Mouse (Mus musculus) forebrain, embryonic 11.5 days (tissue): ENCODE data around the gene Cdk2ap1. TPM values are rescaled to one million over a fixed set of nuclear protein-coding genes. Genes with fewer than 3 reads are reported as not detected.
"Not testable (repeated sequence)": the region's sequence is repeated elsewhere in the genome, so short reads cannot be mapped to it uniquely, and the experiment has no call there.

Experiments used
- ATAC-seq: fragments of 200-750 bp; cut with Nextera tagmentation; replicated peaks from 2 replicates; pipeline ENCODE4 v1.8.0; 2017; ENCODE audit warnings: moderate TSS enrichment; ENCODE audit not compliant: low FRiP score
- DNase-seq: peaks from one replicate; pipeline ENCODE4 v3.0.0-alpha.2; 2017; ENCODE audit warnings: low spot score
- H3K27ac ChIP-seq: fragments of 300-500 bp; sonication (generic); 2 replicates; pipeline ENCODE4 v1.5.1; 2014; ENCODE audit warnings: low read depth, low read length
- H3K27me3 ChIP-seq: fragments of 300-500 bp; sonication (generic); 2 replicates; pipeline ENCODE4 v1.6.1; 2014; ENCODE audit warnings: mild to moderate bottlenecking, low read length, mixed read lengths; ENCODE audit not compliant: control insufficient read depth, insufficient read depth
- H3K36me3 ChIP-seq: fragments of 300-500 bp; sonication (generic); 2 replicates; pipeline ENCODE4 v1.6.1; 2014; ENCODE audit warnings: mild to moderate bottlenecking, low read length, moderate library complexity, mixed read lengths; ENCODE audit not compliant: control insufficient read depth, insufficient read depth
- H3K4me1 ChIP-seq: fragments of 300-500 bp; sonication (generic); replicated peaks from 2 replicates; pipeline ENCODE4 v1.6.1; 2014; ENCODE audit warnings: low read length, mixed read lengths; ENCODE audit not compliant: control insufficient read depth, insufficient read depth
- H3K4me2 ChIP-seq: fragments of 300-500 bp; sonication (generic); 2 replicates; pipeline ENCODE4 v1.6.1; 2014; ENCODE audit warnings: low read depth, mild to moderate bottlenecking, low read length, moderate library complexity, mixed read lengths; ENCODE audit not compliant: severe bottlenecking
- H3K4me3 ChIP-seq: fragments of 300-500 bp; sonication (generic); 2 replicates; pipeline ENCODE4 v1.5.1; 2014; ENCODE audit warnings: low read depth, low read length
- H3K9ac ChIP-seq: fragments of 300-500 bp; sonication (generic); 2 replicates; pipeline ENCODE4 v1.6.1; 2014; ENCODE audit warnings: low read length
- H3K9me3 ChIP-seq: fragments of 300-500 bp; sonication (generic); 2 replicates; pipeline ENCODE4 v1.6.1; 2016; ENCODE audit warnings: low read length, mixed read lengths; ENCODE audit not compliant: control insufficient read depth
- WGBS: fragments of 180-500 bp; shearing (Covaris S2); extraction: QIAGEN DNeasy Blood & Tissue Kit; methylation state at CpG from one replicate; pipeline ENCODE4 v1.1.7; 2014; 5-methylcytosine and 5-hydroxymethylcytosine counted together
- polyA plus RNA-seq: library from polyadenylated mRNA; unstranded; fragments of >200 nt; fragmentation: Nextera tagmentation; extraction: Ambion mirVana; gene quantifications from 2 replicates; pipeline ENCODE4 v1.2.1, GENCODE M21; 2014

Cdk2ap1 gene
- 310 and 367 TPM in 2 replicates for polyA plus RNA-seq

DNA sequence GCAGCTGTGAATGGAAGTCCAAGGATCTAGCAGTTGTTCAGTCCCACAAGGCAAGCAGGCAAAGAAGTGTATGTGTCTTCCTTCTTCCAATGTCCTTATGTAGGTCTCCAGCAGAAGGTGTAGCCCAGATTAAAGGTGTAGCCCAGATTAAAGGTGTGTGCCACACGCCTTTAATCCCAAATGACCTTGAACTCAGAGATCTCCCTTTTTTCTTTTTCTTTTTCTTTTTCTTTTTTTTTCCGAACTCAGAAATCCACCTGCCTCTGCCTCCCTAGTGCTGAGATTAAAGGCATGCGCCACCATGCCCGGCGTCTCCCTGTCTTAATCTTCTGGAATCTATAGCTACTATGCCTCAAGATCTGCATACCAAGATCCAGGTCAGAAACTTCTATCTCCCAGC is at the start of gene Cdk2ap1:
Gene Cdk2ap1 (minus strand): TSS at position 101 of the 400 bp plus-strand sequence.
- WGBS, result 89% methylated on average over 5 of the region's 5 CpGs
- not testable (repeated sequence) for H3K36me3 ChIP-seq, H3K4me1 ChIP-seq, ATAC-seq, H3K4me3 ChIP-seq, H3K27me3 ChIP-seq, H3K9ac ChIP-seq, H3K4me2 ChIP-seq, H3K9me3 ChIP-seq, H3K27ac ChIP-seq, DNase-seq

- no peaks in the 10 kb centered on the region for H3K4me1 ChIP-seq
- no peak overlapping the region for H3K4me2 ChIP-seq
- no peak overlapping the region for H3K4me3 ChIP-seq
- H3K27ac ChIP-seq, result no peak overlapping the region
- H3K9me3 ChIP-seq, result no peaks in the 10 kb centered on the region
- H3K27me3 ChIP-seq, result no peaks in the 10 kb centered on the region
- H3K36me3 ChIP-seq, result peaks cover 7% of the 10 kb centered on the region; the same call in 1 of the 2 replicates
- no peak overlapping the region for H3K9ac ChIP-seq
- no peak for DNase-seq
- WGBS, result 91% methylated on average over 5 of the region's 5 CpGs
- no peak for ATAC-seq
These were observed 49.3 kb upstream of the Cdk2ap1 start for GRCm38 (mm10) chr5:124412163-124412562.

DNA sequence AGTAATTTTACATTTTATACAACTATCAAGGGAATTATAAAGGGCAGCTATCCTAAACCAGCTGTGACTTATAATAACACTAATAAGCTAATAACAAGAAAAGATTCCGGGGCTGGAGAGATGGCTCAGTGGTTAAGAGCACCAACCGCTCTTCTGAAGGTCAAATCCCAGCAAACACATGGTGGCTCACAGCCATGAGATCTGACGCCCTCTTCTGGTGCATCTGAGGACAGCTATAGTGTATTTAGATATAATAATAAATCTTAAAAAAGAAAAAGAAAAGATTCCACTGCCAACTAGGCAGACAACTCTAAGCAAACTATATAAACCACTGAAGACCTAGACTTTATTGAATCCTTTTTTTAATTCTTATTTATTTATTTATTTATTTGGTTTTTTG is 47.9 kb upstream of the Cdk2ap1 start:
- Histone ChIP-seq H3K36me3 (peaks cover 7% of the 10 kb centered on the region; the same call in 1 of the 2 replicates), H3K27me3 (no peaks in the 10 kb centered on the region), H3K4me3 (no peak overlapping the region), H3K4me2 (no peak overlapping the region), H3K4me1 (no peaks in the 10 kb centered on the region), H3K9ac (no peak overlapping the region), H3K27ac (no peak overlapping the region), H3K9me3 (no peaks in the 10 kb centered on the region)
- DNase-seq (no peak), ATAC-seq (no peak)
- WGBS, result 91% methylated on average over 3 of the region's 3 CpGs

DNA sequence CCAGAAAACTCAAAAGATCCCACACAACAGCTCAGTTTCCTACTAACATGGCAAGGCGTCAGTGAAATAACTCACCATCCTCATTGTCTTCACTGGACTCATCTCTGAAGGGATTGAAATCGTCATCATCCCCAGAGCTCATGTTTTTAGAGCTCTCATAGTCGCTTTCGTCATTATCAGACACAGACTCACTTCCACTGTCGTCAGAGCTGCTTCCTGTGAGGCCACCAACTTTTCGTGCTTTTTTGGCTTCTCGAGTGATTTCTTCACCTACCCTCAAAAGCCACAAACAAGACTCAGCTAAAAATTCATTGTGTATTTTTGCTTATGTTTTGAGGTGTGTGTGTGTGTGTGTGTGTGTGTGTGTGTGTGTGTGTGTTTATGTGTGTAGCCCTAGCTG is 30.8 kb upstream of the Cdk2ap1 start:
- Histone ChIP-seq H3K4me3 (no peak overlapping the region), H3K36me3 (peaks cover 7% of the 10 kb centered on the region; the same call in 1 of the 2 replicates), H3K4me1 (no peaks in the 10 kb centered on the region), H3K27me3 (no peaks in the 10 kb centered on the region), H3K9ac (no peak overlapping the region), H3K4me2 (no peak overlapping the region), H3K9me3 (no peaks in the 10 kb centered on the region), H3K27ac (no peak overlapping the region)
- ATAC-seq (no peak), DNase-seq (no peak)
- 94% methylated on average over 7 of the region's 7 CpGs for WGBS

- no peak for DNase-seq
- Histone ChIP-seq H3K4me3 (no peak overlapping the region), H3K27ac (no peak overlapping the region), H3K27me3 (no peaks in the 10 kb centered on the region), H3K36me3 (peaks cover 5% of the 10 kb centered on the region; the same call in 1 of the 2 replicates), H3K4me2 (no peak overlapping the region), H3K4me1 (no peaks in the 10 kb centered on the region), H3K9me3 (no peaks in the 10 kb centered on the region), H3K9ac (no peak overlapping the region)
- WGBS, result 96% methylated on average over 4 of the region's 4 CpGs
- ATAC-seq, result no peak
These were observed 29.5 kb upstream of the Cdk2ap1 start for GRCm38 (mm10) chr5:124392412-124392811.

DNA sequence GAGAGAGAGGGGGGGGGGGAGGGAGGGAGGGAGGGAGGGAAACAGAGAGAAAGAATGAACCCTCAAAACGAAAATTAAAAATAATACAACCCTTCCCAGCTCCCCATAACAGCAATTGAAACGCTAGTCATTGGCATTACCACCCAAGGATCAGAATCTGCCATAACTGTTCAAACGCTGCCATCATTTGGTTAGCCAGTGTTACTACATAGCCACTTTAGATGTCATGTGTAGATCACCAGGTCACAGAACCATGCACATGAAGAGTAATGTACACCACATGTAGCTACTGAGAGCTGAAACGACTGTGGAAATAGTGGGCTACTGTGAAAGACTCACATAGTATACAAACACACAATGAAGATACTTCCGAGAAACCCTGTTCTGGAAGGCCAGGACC is 25.1 kb upstream of the Cdk2ap1 start:
- Histone ChIP-seq H3K4me2 (no peak overlapping the region), H3K4me1 (no peaks in the 10 kb centered on the region), H3K9me3 (no peaks in the 10 kb centered on the region), H3K36me3 (peaks cover 5% of the 10 kb centered on the region; the same call in 1 of the 2 replicates), H3K27ac (no peak overlapping the region), H3K4me3 (no peak overlapping the region), H3K27me3 (no peaks in the 10 kb centered on the region), H3K9ac (no peak overlapping the region)
- ATAC-seq (no peak), DNase-seq (no peak)
- WGBS, result 87% methylated on average over 5 of the region's 5 CpGs

DNA sequence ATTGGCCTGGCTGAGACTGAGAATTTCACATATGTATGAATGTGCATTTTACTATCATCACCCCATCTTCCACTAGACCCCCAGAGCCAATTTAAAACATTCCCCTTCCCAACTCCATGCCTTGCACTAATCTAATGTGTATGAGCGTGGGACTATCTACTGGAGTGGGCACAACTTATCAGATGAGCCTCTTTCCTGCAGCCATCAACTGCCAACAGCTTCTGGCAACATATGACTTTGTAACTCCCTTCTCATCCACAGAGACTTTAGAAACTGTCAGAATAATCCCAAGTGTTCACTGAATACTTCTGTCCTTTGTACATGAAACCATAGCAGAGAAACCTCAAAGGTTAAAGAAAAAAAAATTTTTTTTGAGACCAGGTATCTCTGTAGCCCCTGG is 17.2 kb upstream of the Cdk2ap1 start:
- no peak overlapping the region for H3K4me2 ChIP-seq
- H3K4me3 ChIP-seq, result no peak overlapping the region
- no peak overlapping the region for H3K27ac ChIP-seq
- DNase-seq, result no peak
- WGBS, result 93% methylated on average over 1 of the region's 1 CpGs
- no peaks in the 10 kb centered on the region for H3K4me1 ChIP-seq
- no peaks in the 10 kb centered on the region for H3K9me3 ChIP-seq
- no peaks in the 10 kb centered on the region for H3K27me3 ChIP-seq
- peaks cover 6% of the 10 kb centered on the region for H3K36me3 ChIP-seq
- ATAC-seq, result no peak
- H3K9ac ChIP-seq, result no peak overlapping the region

DNA sequence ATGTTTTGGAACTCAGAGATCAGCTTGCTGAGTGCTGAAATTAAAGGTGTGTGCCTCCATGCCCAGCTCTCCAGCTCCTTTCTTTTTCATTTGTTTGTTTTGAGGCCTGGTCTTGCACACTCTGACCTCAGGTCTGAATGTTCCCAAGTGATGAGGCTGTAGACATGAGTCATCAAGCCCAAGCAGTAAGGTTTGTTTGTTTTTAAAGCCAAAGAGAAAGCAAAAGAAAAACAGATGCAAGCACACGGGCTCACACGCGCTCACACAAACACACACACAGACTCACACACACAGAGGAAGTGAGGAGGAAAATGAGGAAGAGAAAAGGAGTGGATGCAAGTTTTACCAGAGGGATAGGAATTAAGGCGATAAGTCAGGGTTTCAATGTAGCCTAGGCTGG is 14.3 kb upstream of the Cdk2ap1 start:
- no peak overlapping the region for H3K9ac ChIP-seq
- H3K4me2 ChIP-seq, result no peak overlapping the region
- 92% methylated on average over 4 of the region's 4 CpGs for WGBS
- peaks cover 12% of the 10 kb centered on the region for H3K36me3 ChIP-seq
- H3K4me3 ChIP-seq, result no peak overlapping the region
- no peak for ATAC-seq
- no peaks in the 10 kb centered on the region for H3K9me3 ChIP-seq
- no peak overlapping the region for H3K27ac ChIP-seq
- no peak for DNase-seq
- H3K4me1 ChIP-seq, result no peaks in the 10 kb centered on the region
- no peaks in the 10 kb centered on the region for H3K27me3 ChIP-seq

- H3K4me2 ChIP-seq, result no peak overlapping the region
- H3K9ac ChIP-seq, result no peak overlapping the region
- 87% methylated on average over 1 of the region's 1 CpGs for WGBS
- DNase-seq, result no peak
- no peaks in the 10 kb centered on the region for H3K27me3 ChIP-seq
- H3K27ac ChIP-seq, result no peak overlapping the region
- ATAC-seq, result no peak
- H3K4me3 ChIP-seq, result no peak overlapping the region
- no peaks in the 10 kb centered on the region for H3K4me1 ChIP-seq
- no peaks in the 10 kb centered on the region for H3K9me3 ChIP-seq
- H3K36me3 ChIP-seq, result peaks cover 12% of the 10 kb centered on the region
These were observed 13.5 kb upstream of the Cdk2ap1 start for GRCm38 (mm10) chr5:124376401-124376800.
